Mouse (Mus musculus) lung, postnatal 0 days (tissue): ENCODE results near the gene Max.

Experiments used
- CTCF ChIP-seq: IDR thresholded peaks from 2 replicates; pipeline ENCODE4 v1.5.1; 2016; ENCODE audit warnings: antibody characterized with exemption, mild to moderate bottlenecking
- EP300 ChIP-seq: IDR thresholded peaks from 2 replicates; pipeline ENCODE4 v1.6.1; 2016; ENCODE audit warnings: antibody characterized with exemption, mild to moderate bottlenecking, control low read depth

- TF ChIP-seq CTCF = no peak
- TF ChIP-seq EP300 = no peak
Observed at GRCm38 (mm10) chr12:76961052-76961931, 709 bp downstream of the Max start.
